Mouse (Mus musculus): ENCODE data around the gene Gm20388. TPM values are rescaled to one million over a fixed set of nuclear protein-coding genes. Genes with fewer than 3 reads are reported as not detected.
"Not testable (repeated sequence)": the region's sequence is repeated elsewhere in the genome, so short reads cannot be mapped to it uniquely, and the experiment has no call there.

The Gm20388 gene
- polyA plus RNA-seq, 1 experiment from 2014 or later = not detected

GRCm38 (mm10) chr8:123515540-123515897 is 3604.9 kb downstream of the Gm20388 start:
- peaks cover 24% of the 10 kb centered on the region for H3K4me1 ChIP-seq (replicated peaks)
- no peaks in the 10 kb centered on the region for H3K36me3 ChIP-seq
- H3K9me3 ChIP-seq (replicated peaks) = no peaks in the 10 kb centered on the region
- no peak overlapping the region for H3K9ac ChIP-seq
- H3K27ac ChIP-seq = no peak overlapping the region
- peaks cover 59% of the 10 kb centered on the region for H3K27me3 ChIP-seq
- peak overlapping the region; percentile 59 for H3K4me3 ChIP-seq (replicated peaks)
- ATAC-seq (ENCODE audit: low read depth) = no peak
- H3K4me2 ChIP-seq = peak overlapping the region; percentile 77
- WGBS (ENCODE audit: insufficient replicate concordance) = 5% methylated on average over 11 of the region's 11 CpGs
- DNase-seq = no peak

GRCm38 (mm10) chr8:123516596-123516995 is 3606.0 kb downstream of the Gm20388 start:
- 0 out of 2 replicates have a peak, but pooled peaks cover 3% of the 10 kb centered on the region for H3K36me3 ChIP-seq
- no peak overlapping the region for H3K4me2 ChIP-seq
- H3K9me3 ChIP-seq (replicated peaks) = no peaks in the 10 kb centered on the region
- H3K27ac ChIP-seq = no peak overlapping the region
- DNase-seq (no peak), ATAC-seq (ENCODE audit: low read depth) (no peak)
- peaks cover 59% of the 10 kb centered on the region for H3K27me3 ChIP-seq
- H3K9ac ChIP-seq = no peak overlapping the region
- peaks cover 24% of the 10 kb centered on the region for H3K4me1 ChIP-seq (replicated peaks)
- 40% methylated on average over 2 of the region's 2 CpGs for WGBS (ENCODE audit: insufficient replicate concordance)
- H3K4me3 ChIP-seq (replicated peaks) = no peak overlapping the region

- ATAC-seq (ENCODE audit: low read depth) = no peak
These were observed 3607.5 kb downstream of the Gm20388 start for GRCm38 (mm10) chr8:123518172-123518571.

GRCm38 (mm10) chr8:123518667-123519066 is 3608.0 kb downstream of the Gm20388 start, which contains the start of gene Gas8:
Gene Gas8 (plus strand): TSS chr8:123518834.
- under 1% methylated on average over 20 of the region's 20 CpGs for WGBS (ENCODE audit: insufficient replicate concordance)
- H3K27ac ChIP-seq = no peak within 1 kb of the TSS

More at GRCm38 (mm10) chr8:123518172-123518571, 3607.5 kb downstream of the Gm20388 start:
- H3K4me2 ChIP-seq = peak overlapping the region; percentile 82
- H3K9ac ChIP-seq = 0 out of 2 replicates have a peak overlapping the region, but pooled peaks have one; percentile 3
- H3K27ac ChIP-seq = no peak overlapping the region
- no peak for DNase-seq
- peak overlapping the region; percentile 66 for H3K4me3 ChIP-seq (replicated peaks)
- H3K4me1 ChIP-seq (replicated peaks) = peaks cover 24% of the 10 kb centered on the region
- H3K36me3 ChIP-seq = 0 out of 2 replicates have a peak, but pooled peaks cover 11% of the 10 kb centered on the region
- H3K27me3 ChIP-seq = peaks cover 48% of the 10 kb centered on the region
- WGBS (ENCODE audit: insufficient replicate concordance) = 34% methylated on average over 10 of the region's 10 CpGs
- no peaks in the 10 kb centered on the region for H3K9me3 ChIP-seq (replicated peaks)

GRCm38 (mm10) chr8:123520048-123520447 is 3609.4 kb downstream of the Gm20388 start:
- H3K27ac ChIP-seq; H3K9ac ChIP-seq; DNase-seq; H3K4me3 ChIP-seq (replicated peaks); ATAC-seq (ENCODE audit: low read depth); H3K4me2 ChIP-seq; H3K9me3 ChIP-seq (replicated peaks): not testable (repeated sequence)
- Histone ChIP-seq H3K4me1 (replicated peaks) (peaks cover 17% of the 10 kb centered on the region), H3K36me3 (peaks cover 25% of the 10 kb centered on the region), H3K27me3 (peaks cover 30% of the 10 kb centered on the region)
- 88% methylated on average over 1 of the region's 1 CpGs for WGBS (ENCODE audit: insufficient replicate concordance)

More at GRCm38 (mm10) chr8:123518667-123519066, 3608.0 kb downstream of the Gm20388 start, which contains the start of gene Gas8:
- H3K9me3 ChIP-seq (replicated peaks) = no peaks in the 10 kb centered on the region
- H3K4me1 ChIP-seq (replicated peaks) = peaks cover 24% of the 10 kb centered on the region
- peaks cover 16% of the 10 kb centered on the region; the same call in 1 of the 2 replicates for H3K36me3 ChIP-seq
- peak; percentile 83 for ATAC-seq (ENCODE audit: low read depth)
- peak; percentile 68 for DNase-seq
- H3K4me3 ChIP-seq (replicated peaks) = peak within 1 kb of the TSS; percentile 66
- H3K4me2 ChIP-seq = peak within 1 kb of the TSS; percentile 82
- peak within 1 kb of the TSS; percentile 64 for H3K9ac ChIP-seq
- peaks cover 43% of the 10 kb centered on the region for H3K27me3 ChIP-seq

- 82% methylated on average over 25 of the region's 25 CpGs for WGBS (ENCODE audit: insufficient replicate concordance)
- H3K27me3 ChIP-seq = no peaks in the 10 kb centered on the region
- H3K36me3 ChIP-seq = peaks cover 64% of the 10 kb centered on the region
- no peaks in the 10 kb centered on the region for H3K9me3 ChIP-seq (replicated peaks)
- H3K4me3 ChIP-seq (replicated peaks) = no peak overlapping the region
- no peak overlapping the region for H3K4me2 ChIP-seq
- no peak overlapping the region for H3K27ac ChIP-seq
- no peaks in the 10 kb centered on the region for H3K4me1 ChIP-seq (replicated peaks)
- ATAC-seq (ENCODE audit: low read depth) (no peak), DNase-seq (no peak)
- no peak overlapping the region for H3K9ac ChIP-seq
These were observed 3617.3 kb downstream of the Gm20388 start for GRCm38 (mm10) chr8:123527720-123528489.

- WGBS (ENCODE audit: insufficient replicate concordance) = 75% methylated on average over 9 of the region's 9 CpGs
- no peak for DNase-seq
- no peak for ATAC-seq (ENCODE audit: low read depth)
- Histone ChIP-seq H3K4me3 (replicated peaks) (no peak overlapping the region), H3K9me3 (replicated peaks) (no peaks in the 10 kb centered on the region), H3K27me3 (peaks cover 21% of the 10 kb centered on the region), H3K4me2 (no peak overlapping the region), H3K27ac (no peak overlapping the region), H3K9ac (no peak overlapping the region), H3K4me1 (replicated peaks) (no peaks in the 10 kb centered on the region), H3K36me3 (peaks cover 29% of the 10 kb centered on the region)
These were observed 3625.8 kb downstream of the Gm20388 start for GRCm38 (mm10) chr8:123536242-123536989.

- WGBS (ENCODE audit: insufficient replicate concordance) = 20% methylated on average over 10 of the region's 10 CpGs
- no peaks in the 10 kb centered on the region for H3K4me1 ChIP-seq (replicated peaks)
- DNase-seq (no peak), ATAC-seq (ENCODE audit: low read depth) (no peak)
- H3K9me3 ChIP-seq (replicated peaks) = no peaks in the 10 kb centered on the region
- no peak overlapping the region for H3K9ac ChIP-seq
- H3K27me3 ChIP-seq = peaks cover 21% of the 10 kb centered on the region
- H3K27ac ChIP-seq = no peak overlapping the region
- H3K4me2 ChIP-seq = no peak overlapping the region
- peaks cover 23% of the 10 kb centered on the region for H3K36me3 ChIP-seq
- no peak overlapping the region for H3K4me3 ChIP-seq (replicated peaks)
These were observed 3626.3 kb downstream of the Gm20388 start for GRCm38 (mm10) chr8:123536990-123537380.

- WGBS (ENCODE audit: insufficient replicate concordance) = 68% methylated on average over 7 of the region's 14 CpGs
These were observed 3627.0 kb downstream of the Gm20388 start for GRCm38 (mm10) chr8:123537641-123538040.

GRCm38 (mm10) chr8:123564221-123564620 is 3653.6 kb downstream of the Gm20388 start:
- H3K4me3 ChIP-seq (replicated peaks); ATAC-seq (ENCODE audit: low read depth); H3K27me3 ChIP-seq; H3K9me3 ChIP-seq (replicated peaks); H3K36me3 ChIP-seq; H3K9ac ChIP-seq; H3K27ac ChIP-seq; DNase-seq; H3K4me2 ChIP-seq; H3K4me1 ChIP-seq (replicated peaks): not testable (repeated sequence)
- WGBS (ENCODE audit: insufficient replicate concordance) = no CpG with 5 or more reads among the region's 45 CpGs

More at GRCm38 (mm10) chr8:123537641-123538040, 3627.0 kb downstream of the Gm20388 start:
- not testable (repeated sequence) for H3K9me3 ChIP-seq (replicated peaks); H3K4me1 ChIP-seq (replicated peaks); H3K4me3 ChIP-seq (replicated peaks); ATAC-seq (ENCODE audit: low read depth); H3K4me2 ChIP-seq; H3K9ac ChIP-seq; DNase-seq; H3K27ac ChIP-seq
- peaks cover 21% of the 10 kb centered on the region for H3K27me3 ChIP-seq
- peaks cover 23% of the 10 kb centered on the region for H3K36me3 ChIP-seq

- not testable (repeated sequence) for H3K27ac ChIP-seq; H3K4me2 ChIP-seq; H3K4me3 ChIP-seq (replicated peaks); H3K9ac ChIP-seq; H3K4me1 ChIP-seq (replicated peaks); H3K27me3 ChIP-seq; H3K9me3 ChIP-seq (replicated peaks); H3K36me3 ChIP-seq; ATAC-seq (ENCODE audit: low read depth); DNase-seq
- WGBS (ENCODE audit: insufficient replicate concordance) = 75% methylated on average over 4 of the region's 10 CpGs
These were observed 3664.7 kb downstream of the Gm20388 start for GRCm38 (mm10) chr8:123575386-123575785.

Data from liver, embryonic 13.5 days (tissue).